Mouse (Mus musculus) liver, adult 2 months (tissue): ENCODE data around the gene Paqr9. TPM values are rescaled to one million over a fixed set of nuclear protein-coding genes. Genes with fewer than 3 reads are reported as not detected.

Experiments
- DNase-seq: peaks from one replicate; pipeline ENCODE4 v3.0.0-alpha.2; 2011; ENCODE audit warnings: low read depth, low spot score; ENCODE audit errors: extremely low read depth
- H3K27ac ChIP-seq: fragments of 200-500 bp; replicated peaks from 2 replicates; pipeline ENCODE4 v1.5.1; 2012; ENCODE audit warnings: low read depth, mild to moderate bottlenecking, control low read depth, inconsistent platforms, low read length; ENCODE audit not compliant: insufficient read depth
- H3K27me3 ChIP-seq: fragments of 200-500 bp; 2 replicates; pipeline ENCODE4 v1.6.1; 2012; ENCODE audit warnings: mild to moderate bottlenecking, moderate library complexity, low read length, inconsistent platforms; ENCODE audit not compliant: control insufficient read depth, insufficient read depth
- H3K36me3 ChIP-seq: fragments of 200-500 bp; 2 replicates; pipeline ENCODE4 v1.6.1; 2012; ENCODE audit warnings: low read length, inconsistent platforms; ENCODE audit not compliant: control insufficient read depth, insufficient read depth
- H3K4me1 ChIP-seq: fragments of 200-500 bp; 2 replicates; pipeline ENCODE4 v1.6.1; 2011; ENCODE audit warnings: low read length; ENCODE audit not compliant: control insufficient read depth, insufficient read depth
- H3K4me3 ChIP-seq: fragments of 200-500 bp; 2 replicates; pipeline ENCODE4 v1.5.1; 2011; ENCODE audit warnings: low read depth, mild to moderate bottlenecking, control low read depth, low read length, moderate library complexity; ENCODE audit not compliant: insufficient read depth
- H3K79me2 ChIP-seq: fragments of 200-500 bp; 2 replicates; pipeline ENCODE4 v1.6.1; 2012; ENCODE audit warnings: inconsistent platforms, mild to moderate bottlenecking, low read length, moderate library complexity; ENCODE audit not compliant: control insufficient read depth, insufficient read depth
- H3K9ac ChIP-seq: fragments of 200-500 bp; 2 replicates; pipeline ENCODE4 v1.6.1; 2012; ENCODE audit warnings: low read depth, mild to moderate bottlenecking, control low read depth, inconsistent platforms, low read length
- CTCF ChIP-seq: fragments of 200-500 bp; IDR thresholded peaks from 2 replicates; pipeline ENCODE4 v1.5.1; 2011; ENCODE audit warnings: low read depth, low read length, control low read depth
- POLR2A ChIP-seq: fragments of 200-500 bp; IDR thresholded peaks from 2 replicates; pipeline ENCODE4 v1.6.1; 2011; ENCODE audit warnings: low read length, control low read depth; ENCODE audit not compliant: insufficient read depth; ENCODE audit errors: extremely low read depth
- WGBS: fragments of 180-500 bp; shearing (Covaris S2); methylation state at CpG from one replicate; pipeline ENCODE4 v1.1.7; 2018; 5-methylcytosine and 5-hydroxymethylcytosine counted together
- polyA plus RNA-seq: library from polyadenylated mRNA; depleted of rRNA; stranded (reverse); fragments of >200 nt; gene quantifications from 2 replicates; pipeline ENCODE4 v1.2.3, GENCODE M21; 2012; rRNA removed
- total RNA-seq: library from RNA; depleted of rRNA; stranded (reverse); fragments of >200 nt; gene quantifications from 2 replicates; pipeline ENCODE4 v1.2.3, GENCODE M21; 2014; rRNA removed

Gene Paqr9
- total and polyA plus RNA-seq, 2 experiments: 56.1 to 107 TPM

- DNase-seq: peak; percentile 78
- 66% methylated on average over 14 of the region's 14 CpGs for WGBS
Measured at GRCm38 (mm10) chr9:95614861-95615615, 55.6 kb downstream of the Paqr9 start.

GRCm38 (mm10) chr9:95615961-95616360 is 56.5 kb downstream of the Paqr9 start:
- Histone ChIP-seq H3K79me2 (no peaks in the 10 kb centered on the region), H3K4me3 (no peak overlapping the region), H3K4me1 (peaks cover 4% of the 10 kb centered on the region; the same call in 1 of the 2 replicates), H3K27me3 (no peaks in the 10 kb centered on the region), H3K9ac (no peak overlapping the region), H3K27ac (no peak overlapping the region), H3K36me3 (no peaks in the 10 kb centered on the region)
- TF ChIP-seq POLR2A (no peak), CTCF (no peak)
- WGBS: 94% methylated on average over 3 of the region's 3 CpGs
- DNase-seq: no peak

More at GRCm38 (mm10) chr9:95614861-95615615, 55.6 kb downstream of the Paqr9 start:
- Histone ChIP-seq H3K36me3 (no peaks in the 10 kb centered on the region), H3K9ac (no peak overlapping the region), H3K4me1 (peaks cover 4% of the 10 kb centered on the region; the same call in 1 of the 2 replicates), H3K79me2 (no peaks in the 10 kb centered on the region), H3K27ac (no peak overlapping the region), H3K27me3 (no peaks in the 10 kb centered on the region), H3K4me3 (no peak overlapping the region)
- no peak for TF ChIP-seq POLR2A
- TF ChIP-seq CTCF: no peak

Other genes starting within 250 kb of the Paqr9 start
- 0.83 and 2.1 TPM in 2 replicates for gene Chst2, start 152.9 kb upstream of the Paqr9 start, total RNA-seq
- gene Chst2, start 152.9 kb upstream of the Paqr9 start, polyA plus RNA-seq: 0.36 and 0.48 TPM in 2 replicates
- 18.1 and 21.8 TPM in 2 replicates for gene U2surp, start 47.7 kb upstream of the Paqr9 start, total RNA-seq
- gene U2surp, start 47.7 kb upstream of the Paqr9 start, polyA plus RNA-seq: 1.5 and 1.7 TPM in 2 replicates
- gene Pcolce2, start 77.9 kb downstream of the Paqr9 start, total RNA-seq: 1.0 and 1.3 TPM in 2 replicates
- gene Pcolce2, start 77.9 kb downstream of the Paqr9 start, polyA plus RNA-seq: 0.16 and 0.27 TPM in 2 replicates
- gene Trpc1, start 190.7 kb downstream of the Paqr9 start, total RNA-seq: 0.74 TPM in 2 replicates
- gene Trpc1, start 190.7 kb downstream of the Paqr9 start, polyA plus RNA-seq: 0.05 and 0.16 TPM in 2 replicates